Mouse (Mus musculus) neural tube, embryonic 13.5 days (tissue): ENCODE measurements around the gene Qser1. TPM values are rescaled to one million over a fixed set of nuclear protein-coding genes. Genes with fewer than 3 reads are reported as not detected.

ENCODE experiments used
- ATAC-seq: fragments of 200-750 bp; cut with Nextera tagmentation; 2 replicates; pipeline ENCODE4 v1.8.0; 2017; ENCODE audit warnings: low read depth, mild to moderate bottlenecking, moderate TSS enrichment, moderate library complexity
- H3K27ac ChIP-seq: fragments of 300-500 bp; sonication (generic); replicated peaks from 2 replicates; pipeline ENCODE4 v1.5.1; 2015; ENCODE audit warnings: moderate library complexity, mild to moderate bottlenecking, inconsistent platforms
- H3K27me3 ChIP-seq: fragments of 300-500 bp; sonication (generic); 2 replicates; pipeline ENCODE4 v1.6.1; 2015; ENCODE audit warnings: mild to moderate bottlenecking, inconsistent platforms
- H3K36me3 ChIP-seq: fragments of 300-500 bp; sonication (generic); 2 replicates; pipeline ENCODE4 v1.6.1; 2015; ENCODE audit warnings: mild to moderate bottlenecking, inconsistent platforms
- H3K4me1 ChIP-seq: fragments of 300-500 bp; sonication (generic); replicated peaks from 2 replicates; pipeline ENCODE4 v1.6.1; 2015; ENCODE audit warnings: inconsistent platforms
- H3K4me2 ChIP-seq: fragments of 300-500 bp; sonication (generic); 2 replicates; pipeline ENCODE4 v1.6.1; 2015; ENCODE audit warnings: inconsistent platforms, mild to moderate bottlenecking, moderate library complexity
- H3K4me3 ChIP-seq: fragments of 300-500 bp; sonication (generic); 2 replicates; pipeline ENCODE4 v1.5.1; 2015; ENCODE audit warnings: mild to moderate bottlenecking, inconsistent platforms
- H3K9ac ChIP-seq: fragments of 300-500 bp; sonication (generic); 2 replicates; pipeline ENCODE4 v1.6.1; 2015; ENCODE audit warnings: moderate library complexity, mild to moderate bottlenecking, inconsistent platforms
- H3K9me3 ChIP-seq: fragments of 300-500 bp; sonication (generic); 2 replicates; pipeline ENCODE4 v1.6.1; 2016; ENCODE audit warnings: inconsistent platforms
- WGBS: fragments of 180-500 bp; shearing (Covaris S2); methylation state at CpG from one replicate; pipeline ENCODE4 v1.1.7; 2015; 5-methylcytosine and 5-hydroxymethylcytosine counted together
- polyA plus RNA-seq: library from polyadenylated mRNA; unstranded; fragments of >200 nt; fragmentation: Nextera tagmentation; extraction: Ambion mirVana; gene quantifications from 2 replicates; pipeline ENCODE4 v1.2.1, GENCODE M21; 2015

The Qser1 gene
- polyA plus RNA-seq, 1 experiment from 2014 or later = 7.1 TPM

DNA sequence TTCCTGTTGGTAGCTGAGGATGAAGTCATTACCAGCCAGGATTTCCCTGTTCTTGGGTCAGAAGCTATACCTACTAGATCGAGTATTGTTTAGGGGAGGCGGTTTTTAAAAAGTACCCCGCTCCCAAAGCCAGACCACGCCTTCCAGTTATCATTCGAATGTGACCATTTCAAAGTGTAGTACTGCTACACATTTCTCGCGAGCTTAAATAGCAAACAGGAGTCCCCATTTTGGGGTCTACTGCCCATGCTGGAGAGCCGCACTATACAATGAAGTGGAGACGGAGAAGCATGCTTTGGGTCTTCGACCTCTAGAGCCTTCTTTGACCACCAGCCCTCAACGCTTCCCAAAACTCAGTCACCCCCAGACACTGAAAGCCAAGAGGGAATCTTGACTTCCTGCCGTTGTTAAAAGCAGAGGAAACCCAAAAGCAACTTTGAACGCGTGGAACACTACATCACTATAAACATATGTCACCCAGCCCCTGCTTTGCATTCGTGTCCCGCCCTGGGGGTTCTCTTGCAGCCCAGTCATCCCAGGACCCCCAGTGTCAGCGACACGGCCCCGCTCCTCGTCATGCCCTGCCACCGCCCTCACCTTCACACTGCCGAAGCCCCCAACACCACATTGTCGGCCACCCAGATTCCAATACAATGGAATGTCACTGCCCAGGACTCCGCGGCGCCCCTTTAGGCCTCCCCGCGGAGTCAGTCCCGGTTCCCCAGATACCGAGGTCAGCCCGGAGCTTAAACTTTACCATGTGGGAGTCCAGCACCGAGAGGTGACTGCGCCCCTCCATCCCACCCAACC is 794 bp downstream of the Qser1 start:
- WGBS = under 1% methylated on average over 33 of the region's 33 CpGs
- peak overlapping the region; percentile 74 for H3K4me2 ChIP-seq
- peak overlapping the region; percentile 97 for H3K4me3 ChIP-seq
- H3K9ac ChIP-seq = peak overlapping the region; percentile 100
- H3K4me1 ChIP-seq = peaks cover 29% of the 10 kb centered on the region
- ATAC-seq = peak; percentile 42
- no peaks in the 10 kb centered on the region for H3K9me3 ChIP-seq
- no peaks in the 10 kb centered on the region for H3K36me3 ChIP-seq
- peak overlapping the region; percentile 98 for H3K27ac ChIP-seq
- H3K27me3 ChIP-seq = no peaks in the 10 kb centered on the region

DNA sequence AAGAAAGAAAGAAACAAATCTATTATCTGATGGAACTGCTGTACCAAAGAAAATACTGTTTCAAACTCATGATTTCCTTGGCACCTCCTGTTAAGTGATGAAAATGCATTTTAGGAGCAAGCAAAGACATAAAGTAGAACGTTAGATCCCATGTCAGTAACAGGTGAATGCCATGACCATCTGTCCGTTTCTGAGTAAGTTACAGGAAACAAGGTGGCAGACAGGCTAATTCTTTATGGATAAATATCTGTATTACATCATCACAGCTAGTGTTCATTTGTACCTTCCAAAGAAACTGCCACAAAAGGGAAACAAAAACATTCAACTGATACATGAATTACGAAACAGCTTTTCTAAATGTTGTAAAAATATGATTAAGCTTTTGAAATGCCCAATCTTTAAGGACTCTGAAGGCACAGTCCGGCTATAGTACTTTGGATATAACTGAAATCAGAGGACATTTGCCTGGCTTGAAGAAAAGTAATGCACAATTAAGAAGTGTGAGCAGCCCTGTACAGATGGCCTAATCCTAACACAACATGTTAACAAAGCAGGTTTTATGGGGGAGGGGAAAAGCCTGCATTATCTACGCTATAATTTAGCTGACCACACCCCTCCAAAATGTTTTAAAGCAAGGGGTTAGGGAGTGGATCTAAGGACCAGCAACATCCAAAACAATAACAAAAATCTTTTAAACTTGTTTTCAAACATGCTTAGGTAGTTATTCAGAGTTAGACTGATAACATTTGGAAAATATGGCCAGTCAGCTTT is 2.2 kb downstream of the Qser1 start:
- no peak for ATAC-seq
- H3K27ac ChIP-seq = no peak overlapping the region
- no peaks in the 10 kb centered on the region for H3K9me3 ChIP-seq
- H3K36me3 ChIP-seq = 0 out of 2 replicates have a peak, but pooled peaks cover 5% of the 10 kb centered on the region
- H3K27me3 ChIP-seq = no peaks in the 10 kb centered on the region
- peak overlapping the region; percentile 74 for H3K4me2 ChIP-seq
- H3K9ac ChIP-seq = peak overlapping the region; percentile 34; the same call in 1 of the 2 replicates
- H3K4me3 ChIP-seq = 0 out of 2 replicates have a peak overlapping the region, but pooled peaks have one; percentile 7
- peaks cover 29% of the 10 kb centered on the region for H3K4me1 ChIP-seq
- WGBS = 52% methylated on average over 5 of the region's 5 CpGs

- no peak for ATAC-seq
- whole genome bisulfite sequencing = 89% methylated on average over 1 of the region's 1 CpGs
- H3K9ac ChIP-seq = no peak overlapping the region
- no peaks in the 10 kb centered on the region for H3K27me3 ChIP-seq
- H3K27ac ChIP-seq = no peak overlapping the region
- H3K4me2 ChIP-seq = no peak overlapping the region
- no peaks in the 10 kb centered on the region for H3K4me1 ChIP-seq
- H3K9me3 ChIP-seq = no peaks in the 10 kb centered on the region
- no peak overlapping the region for H3K4me3 ChIP-seq
- H3K36me3 ChIP-seq = 0 out of 2 replicates have a peak, but pooled peaks cover 5% of the 10 kb centered on the region
Measured at GRCm38 (mm10) chr2:104805435-104805834, 11.1 kb downstream of the Qser1 start.

DNA sequence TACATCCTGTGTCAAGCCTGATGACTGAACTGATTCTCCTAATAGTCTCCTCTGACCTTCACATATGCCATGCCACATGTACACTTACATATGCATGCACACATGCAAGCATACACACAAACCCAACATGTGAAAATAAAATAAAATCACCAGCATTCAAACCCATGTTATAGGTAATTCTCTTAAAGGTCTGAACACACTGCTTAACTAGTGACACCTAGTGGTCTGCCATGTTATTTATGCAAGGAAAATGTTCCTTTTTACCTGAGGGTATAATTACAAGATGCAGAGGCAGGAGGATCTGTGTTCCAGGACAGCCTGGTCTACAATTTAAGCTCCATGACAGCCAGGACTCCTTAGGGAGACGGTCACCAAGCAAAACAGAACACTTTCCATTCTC is 41.8 kb downstream of the Qser1 start:
- WGBS = 91% methylated on average over 1 of the region's 1 CpGs

GRCm38 (mm10) chr2:104768697-104769096 is 47.9 kb downstream of the Qser1 start:
- H3K27ac ChIP-seq = no peak overlapping the region
- no peak overlapping the region for H3K9ac ChIP-seq
- WGBS = 96% methylated on average over 1 of the region's 1 CpGs
- H3K4me1 ChIP-seq = no peaks in the 10 kb centered on the region
- peaks cover 71% of the 10 kb centered on the region for H3K36me3 ChIP-seq
- ATAC-seq = no peak
- no peak overlapping the region for H3K4me3 ChIP-seq
- no peaks in the 10 kb centered on the region for H3K27me3 ChIP-seq
- no peaks in the 10 kb centered on the region for H3K9me3 ChIP-seq
- H3K4me2 ChIP-seq = no peak overlapping the region

More for the DNA sequence above, 41.8 kb downstream of the Qser1 start:
- H3K4me1 ChIP-seq = no peaks in the 10 kb centered on the region
- no peak overlapping the region for H3K4me2 ChIP-seq
- H3K9me3 ChIP-seq = no peaks in the 10 kb centered on the region
- H3K9ac ChIP-seq = no peak overlapping the region
- H3K4me3 ChIP-seq = no peak overlapping the region
- no peaks in the 10 kb centered on the region for H3K27me3 ChIP-seq
- H3K27ac ChIP-seq = no peak overlapping the region
- H3K36me3 ChIP-seq = peaks cover 65% of the 10 kb centered on the region
- no peak for ATAC-seq

GRCm38 (mm10) chr2:104764018-104764417 is 52.5 kb downstream of the Qser1 start:
- Histone ChIP-seq H3K4me2 (no peak overlapping the region), H3K27me3 (no peaks in the 10 kb centered on the region), H3K4me1 (no peaks in the 10 kb centered on the region), H3K36me3 (peaks cover 61% of the 10 kb centered on the region), H3K4me3 (no peak overlapping the region), H3K27ac (no peak overlapping the region), H3K9me3 (no peaks in the 10 kb centered on the region), H3K9ac (no peak overlapping the region)
- 90% methylated on average over 4 of the region's 4 CpGs for WGBS
- ATAC-seq = no peak

- peaks cover 56% of the 10 kb centered on the region for H3K36me3 ChIP-seq
- H3K4me3 ChIP-seq = no peak overlapping the region
- H3K4me2 ChIP-seq = no peak overlapping the region
- no peak overlapping the region for H3K27ac ChIP-seq
- H3K9me3 ChIP-seq = no peaks in the 10 kb centered on the region
- ATAC-seq = no peak
- no peaks in the 10 kb centered on the region for H3K4me1 ChIP-seq
- 84% methylated on average over 8 of the region's 8 CpGs for WGBS
- no peaks in the 10 kb centered on the region for H3K27me3 ChIP-seq
- H3K9ac ChIP-seq = no peak overlapping the region
Measured at GRCm38 (mm10) chr2:104763134-104763703, 53.3 kb downstream of the Qser1 start.

GRCm38 (mm10) chr2:104750611-104751010 is 65.9 kb downstream of the Qser1 start:
- H3K9me3 ChIP-seq = no peaks in the 10 kb centered on the region
- H3K27ac ChIP-seq = no peak overlapping the region
- no peak overlapping the region for H3K9ac ChIP-seq
- ATAC-seq = no peak
- peaks cover 10% of the 10 kb centered on the region; the same call in 1 of the 2 replicates for H3K36me3 ChIP-seq
- H3K27me3 ChIP-seq = no peaks in the 10 kb centered on the region
- H3K4me3 ChIP-seq = no peak overlapping the region
- H3K4me1 ChIP-seq = no peaks in the 10 kb centered on the region
- H3K4me2 ChIP-seq = no peak overlapping the region
- 65% methylated on average over 3 of the region's 3 CpGs for WGBS

DNA sequence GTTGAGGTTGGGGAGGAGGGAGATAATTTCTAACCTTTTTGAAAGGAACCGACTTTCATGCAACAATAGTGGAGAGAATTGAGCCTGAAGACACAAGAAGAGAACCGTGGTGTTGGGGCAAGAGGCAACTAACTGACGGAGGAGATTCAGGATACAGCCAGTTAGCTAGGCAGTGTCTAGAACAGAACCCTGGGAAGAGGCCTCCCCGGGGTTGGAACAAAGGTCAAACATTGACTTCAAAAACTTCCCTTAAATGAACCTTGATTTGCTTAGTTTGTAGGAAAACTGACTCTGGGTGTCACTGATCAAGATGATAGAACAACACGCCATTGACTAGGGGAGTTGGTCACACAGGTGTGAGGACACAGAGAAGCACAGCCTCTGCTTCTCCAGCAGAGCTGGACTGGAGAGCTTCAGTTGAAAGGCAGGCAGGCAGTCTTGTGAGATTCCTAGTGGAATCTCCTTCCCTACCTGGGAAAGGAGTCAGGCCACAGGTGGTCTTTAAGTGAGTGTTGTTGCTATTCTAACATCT is 67.8 kb downstream of the Qser1 start:
- Histone ChIP-seq H3K9ac (no peak overlapping the region), H3K27ac (no peak overlapping the region), H3K4me2 (no peak overlapping the region), H3K9me3 (no peaks in the 10 kb centered on the region), H3K4me1 (no peaks in the 10 kb centered on the region), H3K27me3 (peaks cover 11% of the 10 kb centered on the region), H3K4me3 (no peak overlapping the region), H3K36me3 (peaks cover 6% of the 10 kb centered on the region; the same call in 1 of the 2 replicates)
- no peak for ATAC-seq
- WGBS = 73% methylated on average over 5 of the region's 5 CpGs

- Histone ChIP-seq H3K4me1 (peaks cover 19% of the 10 kb centered on the region), H3K27ac (no peak overlapping the region), H3K4me3 (no peak overlapping the region), H3K9me3 (no peaks in the 10 kb centered on the region), H3K4me2 (no peak overlapping the region), H3K9ac (no peak overlapping the region), H3K27me3 (peaks cover 31% of the 10 kb centered on the region), H3K36me3 (no peaks in the 10 kb centered on the region)
- WGBS = 54% methylated on average over 8 of the region's 8 CpGs
- ATAC-seq = no peak
Measured at GRCm38 (mm10) chr2:104746251-104746650, 70.3 kb downstream of the Qser1 start.

DNA sequence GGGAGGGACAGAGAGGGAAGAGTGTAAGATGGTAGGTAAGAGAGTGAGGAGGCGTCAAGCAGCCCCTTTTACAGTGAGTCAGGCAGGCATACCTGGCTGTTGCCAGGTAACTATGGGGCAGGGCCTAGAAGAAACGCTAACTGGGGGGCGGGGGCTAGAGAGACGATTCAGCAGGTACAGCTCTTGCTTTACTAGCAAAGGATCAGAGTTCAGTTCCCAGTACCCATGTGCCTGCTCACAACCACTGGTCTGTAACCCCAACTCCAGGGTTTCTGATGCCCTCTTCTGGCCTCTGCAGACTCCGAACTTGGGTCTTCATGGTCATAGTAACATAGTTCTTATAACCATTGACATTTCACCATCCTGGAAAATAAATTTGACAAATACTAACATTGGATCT is 72.6 kb downstream of the Qser1 start:
- H3K4me2 ChIP-seq = no peak overlapping the region
- ATAC-seq = no peak
- H3K9ac ChIP-seq = no peak overlapping the region
- H3K27ac ChIP-seq = no peak overlapping the region
- peaks cover 28% of the 10 kb centered on the region for H3K4me1 ChIP-seq
- H3K9me3 ChIP-seq = no peaks in the 10 kb centered on the region
- 45% methylated on average over 5 of the region's 5 CpGs for WGBS
- H3K4me3 ChIP-seq = no peak overlapping the region
- no peaks in the 10 kb centered on the region for H3K36me3 ChIP-seq
- peaks cover 47% of the 10 kb centered on the region for H3K27me3 ChIP-seq

- no peak overlapping the region for H3K9ac ChIP-seq
- peaks cover 47% of the 10 kb centered on the region for H3K27me3 ChIP-seq
- H3K36me3 ChIP-seq = no peaks in the 10 kb centered on the region
- peaks cover 28% of the 10 kb centered on the region for H3K4me1 ChIP-seq
- peak overlapping the region; percentile 70 for H3K4me3 ChIP-seq
- no peak overlapping the region for H3K27ac ChIP-seq
- no peak; the same call in 1 of the 2 replicates for ATAC-seq
- WGBS = 6% methylated on average over 7 of the region's 7 CpGs
- no peaks in the 10 kb centered on the region for H3K9me3 ChIP-seq
- peak overlapping the region; percentile 98 for H3K4me2 ChIP-seq
Measured at GRCm38 (mm10) chr2:104743160-104743559, 73.4 kb downstream of the Qser1 start.
